Mouse (Mus musculus): Measurements from ENCODE around the gene Fbln5.

Fbln5 gene

GRCm38 (mm10) chr12:101807400-101807799 is 11.5 kb downstream of the Fbln5 start:
- DNase-seq (ENCODE audit: low spot score): no peak

GRCm38 (mm10) chr12:101802445-101802844 is 16.4 kb downstream of the Fbln5 start:
- DNase-seq (ENCODE audit: low spot score): no peak

- no peak for DNase-seq (ENCODE audit: low spot score)
These were observed 17.1 kb downstream of the Fbln5 start for GRCm38 (mm10) chr12:101801744-101802143.

- DNase-seq (ENCODE audit: low spot score): no peak
These were observed 17.8 kb downstream of the Fbln5 start for GRCm38 (mm10) chr12:101801051-101801450.

GRCm38 (mm10) chr12:101798189-101798922 is 20.5 kb downstream of the Fbln5 start:
- DNase-seq (ENCODE audit: low spot score): no peak

DNA sequence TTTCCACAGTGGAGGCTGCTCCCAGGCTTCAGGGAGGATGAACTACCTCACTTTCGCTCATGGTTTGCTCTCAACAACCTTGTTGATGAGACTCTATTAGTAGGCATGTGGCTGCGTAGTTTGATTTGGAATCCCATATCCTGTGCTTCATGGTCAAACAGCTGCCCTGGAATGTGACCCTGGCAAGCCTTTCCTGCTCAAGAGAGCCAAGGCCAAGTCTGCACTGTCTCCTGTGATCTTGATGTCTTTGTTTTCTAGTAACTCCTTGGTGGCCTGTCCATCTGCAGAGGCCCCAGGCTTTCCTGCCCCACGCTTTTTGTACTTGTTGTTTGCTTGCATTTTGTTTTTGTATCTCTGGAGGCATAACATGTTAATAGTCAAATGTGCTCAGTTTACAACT is 24.4 kb downstream of the Fbln5 start:
- DNase-seq (ENCODE audit: low spot score): no peak

DNA sequence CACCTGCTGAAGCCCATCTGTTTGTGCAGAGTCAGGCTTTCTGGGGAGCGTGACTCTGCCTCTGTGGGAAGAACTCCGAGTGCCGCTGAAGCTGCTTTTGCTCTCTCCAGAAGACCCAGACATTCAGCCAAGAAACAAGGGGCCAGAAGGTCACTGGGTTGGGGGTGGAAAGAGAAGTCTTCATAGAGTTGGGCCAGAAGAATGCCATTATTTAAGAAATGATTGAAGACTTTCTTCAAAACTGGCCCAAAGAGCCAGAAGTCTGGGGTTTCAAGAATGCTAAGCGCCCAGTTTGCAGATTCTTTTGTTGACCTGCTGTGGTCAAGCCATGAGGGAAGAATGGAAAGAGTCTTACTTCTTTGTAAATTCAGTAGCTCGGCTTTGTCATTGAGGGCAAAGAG is 25.6 kb downstream of the Fbln5 start:
- no peak for DNase-seq (ENCODE audit: low spot score)

DNA sequence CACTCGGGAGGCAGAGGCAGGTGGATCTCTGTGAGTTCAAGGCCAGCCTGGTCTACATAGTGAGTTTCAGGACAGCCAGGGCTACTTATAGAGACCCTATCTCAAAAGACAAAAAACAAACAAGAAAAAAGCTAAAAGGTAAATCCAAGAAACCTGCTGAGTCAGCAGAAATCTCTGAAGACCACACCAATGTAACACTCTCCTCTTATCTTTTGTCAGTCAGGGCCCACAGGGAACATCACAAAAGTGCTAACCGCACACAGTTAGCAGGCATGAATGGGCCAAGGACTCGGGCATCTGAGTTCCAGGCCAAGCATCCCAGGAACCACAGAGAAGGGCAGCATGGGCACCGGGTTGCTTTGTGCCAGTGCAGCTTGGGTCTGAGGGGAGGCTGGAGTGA is 26.2 kb downstream of the Fbln5 start:
- no peak for DNase-seq (ENCODE audit: low spot score)

DNA sequence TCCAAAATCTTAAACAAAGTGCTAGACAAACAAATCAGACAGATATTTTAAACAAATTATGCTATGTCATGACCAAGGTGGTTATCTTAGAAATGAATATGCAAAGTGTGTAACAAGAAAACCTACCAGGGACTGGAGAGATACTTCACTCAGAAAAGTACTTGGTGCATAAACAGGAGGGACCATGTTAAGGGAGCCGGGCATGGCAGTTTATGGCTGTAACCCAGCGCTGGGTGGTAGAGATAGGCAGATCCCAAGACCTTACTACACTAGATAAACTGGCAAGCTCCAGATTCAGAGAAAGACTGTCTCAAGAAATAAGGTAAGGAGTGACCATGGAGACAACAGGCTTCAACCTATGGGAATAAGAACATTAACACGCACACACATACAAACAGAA is 29.1 kb downstream of the Fbln5 start:
- DNase-seq (ENCODE audit: low spot score): no peak

- no peak for DNase-seq (ENCODE audit: low spot score)
These were observed 29.6 kb downstream of the Fbln5 start for GRCm38 (mm10) chr12:101789250-101789649.

GRCm38 (mm10) chr12:101782787-101783186 is 36.1 kb downstream of the Fbln5 start:
- DNase-seq (ENCODE audit: low spot score): no peak

- DNase-seq (ENCODE audit: low spot score): no peak
These were observed 37.9 kb downstream of the Fbln5 start for GRCm38 (mm10) chr12:101780915-101781314.

- no peak for DNase-seq (ENCODE audit: low spot score)
These were observed 41.1 kb downstream of the Fbln5 start for GRCm38 (mm10) chr12:101777613-101778325.

DNA sequence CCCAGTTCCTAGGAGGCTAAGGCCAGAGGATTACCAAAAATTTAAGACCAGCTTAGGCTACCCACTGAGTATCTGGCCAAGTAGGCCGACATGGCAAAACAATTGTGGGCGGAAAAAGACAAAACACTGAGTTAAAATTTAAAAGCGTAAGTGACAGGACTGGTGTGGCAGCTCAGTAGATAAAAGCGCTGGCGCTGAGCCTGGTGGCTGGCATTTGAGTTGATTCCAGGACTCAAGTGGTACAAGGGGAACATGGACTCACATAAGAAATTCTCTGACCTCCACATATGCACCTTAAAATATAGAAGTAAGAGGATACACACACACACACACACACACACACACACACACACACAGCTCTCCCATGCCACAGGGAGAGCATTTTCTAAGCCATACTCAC is 42.5 kb downstream of the Fbln5 start:
- DNase-seq (ENCODE audit: low spot score): no peak

DNA sequence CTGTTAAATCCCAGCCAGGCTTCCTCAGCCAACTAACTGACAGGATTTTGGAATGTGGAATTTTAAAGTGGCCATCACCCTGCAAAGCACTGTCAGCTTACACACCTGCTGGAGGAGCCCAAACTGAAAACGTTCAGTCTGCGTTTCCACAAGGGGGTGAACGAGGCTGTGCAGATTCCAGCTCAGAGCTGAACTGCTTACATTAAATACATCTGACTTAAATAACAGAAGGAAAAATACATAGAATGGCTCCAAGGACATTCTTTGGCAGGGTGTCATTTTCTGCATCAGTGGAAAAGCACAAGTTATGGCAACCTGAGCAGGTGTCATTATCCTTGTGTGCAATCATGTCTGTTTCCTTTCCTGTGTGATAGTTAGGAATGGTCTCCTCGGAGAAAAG is 44.7 kb downstream of the Fbln5 start:
- no peak for DNase-seq (ENCODE audit: low spot score)

DNA sequence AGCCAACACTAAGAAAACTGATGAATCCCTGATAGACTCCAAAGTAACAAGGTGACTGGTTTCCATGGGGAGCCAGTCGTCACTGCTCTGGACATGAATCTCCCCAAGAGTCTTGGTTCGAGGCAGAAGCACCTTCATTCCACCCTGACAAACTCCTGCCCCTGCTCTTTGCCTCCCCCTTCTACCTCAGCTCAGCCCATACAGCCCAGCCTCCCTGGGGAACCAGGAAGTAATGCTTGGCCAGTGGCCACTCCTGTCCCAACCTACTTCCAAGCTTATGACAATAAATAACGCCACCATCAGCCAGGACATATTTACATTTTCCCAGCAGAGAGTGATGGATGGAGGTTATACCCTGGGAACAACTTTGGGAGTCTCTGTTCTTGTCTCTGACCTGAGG is 45.9 kb downstream of the Fbln5 start:
- no peak for DNase-seq (ENCODE audit: low spot score)

DNA sequence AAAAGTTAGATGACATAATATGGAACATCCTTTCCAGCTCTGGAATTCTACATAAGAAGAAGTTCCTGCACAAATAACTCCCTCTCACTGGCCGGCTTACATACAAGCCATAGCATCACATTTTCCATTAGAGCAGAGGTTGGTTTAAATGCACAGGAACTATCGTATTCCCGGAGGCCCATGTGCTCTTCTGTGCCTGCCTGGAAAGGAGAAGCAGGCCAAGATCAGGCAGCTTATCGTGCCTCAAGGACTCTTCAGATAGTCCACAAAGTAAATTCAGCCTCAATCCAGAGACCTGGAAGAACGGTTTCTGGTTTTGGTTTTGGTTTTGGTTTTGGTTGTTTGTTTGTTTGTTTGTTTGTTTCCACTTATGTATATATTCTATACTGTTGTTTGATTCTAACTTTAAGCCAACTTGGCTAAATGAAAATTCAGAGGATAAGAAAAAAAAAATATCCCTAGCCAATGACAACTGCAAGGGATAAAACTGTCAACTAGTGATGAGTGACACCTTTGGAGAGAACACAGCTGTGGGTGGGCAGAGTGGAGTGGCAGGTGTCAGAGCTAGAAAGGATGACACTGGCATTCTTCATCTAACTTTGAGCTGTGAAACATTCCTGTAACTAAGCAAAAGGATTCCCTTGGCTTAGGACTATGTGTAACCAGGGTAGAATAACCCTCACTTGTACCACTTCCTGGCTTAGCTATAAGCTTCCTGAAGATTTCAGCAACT is 48.4 kb downstream of the Fbln5 start:
- no peak for DNase-seq (ENCODE audit: low spot score)

DNA sequence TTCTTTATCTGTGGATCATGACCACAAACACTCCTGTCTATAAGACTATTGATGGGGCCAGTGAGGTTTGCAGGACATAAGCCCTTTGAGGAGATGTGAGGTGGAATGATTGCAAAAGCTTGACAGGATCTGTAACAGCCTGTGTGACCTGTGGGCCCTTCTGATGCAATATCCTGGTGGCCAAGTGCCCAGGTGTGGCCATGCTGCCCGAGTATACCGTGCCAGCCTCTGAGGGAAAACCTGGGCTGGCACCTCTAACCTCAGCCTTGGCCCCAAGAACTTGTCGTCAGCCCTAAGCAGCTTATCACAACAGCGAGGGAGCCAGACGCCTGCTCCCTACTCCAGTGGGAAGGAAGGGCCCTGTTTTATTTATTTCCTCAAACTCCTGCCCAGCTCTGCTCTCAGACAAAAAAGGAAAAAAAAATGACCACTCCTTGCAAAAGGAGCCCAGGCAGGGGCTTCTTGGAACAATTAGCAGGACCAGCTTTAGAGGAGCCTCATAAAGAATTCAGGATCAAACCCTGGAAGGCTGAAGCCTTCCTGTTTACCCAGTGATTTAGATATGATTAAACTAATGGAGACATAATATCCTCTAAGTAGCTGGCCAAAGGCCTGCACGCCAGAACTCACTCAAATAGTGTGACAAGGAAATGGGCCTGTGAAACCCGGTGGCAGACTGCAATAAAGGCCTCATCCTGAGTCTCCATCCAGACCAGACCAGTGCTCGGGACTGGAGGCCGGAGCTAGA is 51.4 kb downstream of the Fbln5 start:
- no peak for DNase-seq (ENCODE audit: low spot score)

GRCm38 (mm10) chr12:101766228-101766852 is 52.5 kb downstream of the Fbln5 start:
- no peak for DNase-seq (ENCODE audit: low spot score)

DNA sequence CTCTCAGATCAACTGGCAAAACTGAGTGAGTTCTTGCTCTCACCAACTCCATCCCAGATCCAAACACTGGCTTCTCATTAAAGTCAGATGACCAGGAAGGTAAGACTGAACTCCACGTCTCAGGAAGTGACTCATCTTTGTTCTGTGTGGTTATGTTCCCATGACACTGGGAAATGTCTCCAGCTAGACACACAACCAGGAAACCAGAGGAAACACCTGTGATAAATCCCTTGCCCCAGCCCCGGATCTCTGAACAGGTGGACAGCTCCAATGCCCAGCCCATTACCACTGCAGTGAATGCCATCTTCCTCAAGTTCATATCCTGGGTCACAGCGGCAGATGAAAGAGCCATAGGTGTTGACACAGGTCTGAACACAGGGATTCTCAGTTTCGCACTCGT is 54.0 kb downstream of the Fbln5 start:
- DNase-seq (ENCODE audit: low spot score): no peak

- no peak for DNase-seq (ENCODE audit: low spot score)
These were observed 55.8 kb downstream of the Fbln5 start for GRCm38 (mm10) chr12:101763065-101763464.

GRCm38 (mm10) chr12:101762054-101762453 is 56.8 kb downstream of the Fbln5 start:
- DNase-seq (ENCODE audit: low spot score): no peak
